Mouse (Mus musculus) E14TG2a.4 (cell line): ENCODE measurements at regions not wholly inside any gene's neighbourhood (a gene's known extent, or its start where the extent isn't known, plus 50 kb on each side); places are given as distances from the start of the nearest gene placed in this dataset.

Experiments
- CTCF ChIP-seq: conservative IDR thresholded peaks from 2 replicates; pipeline ENCODE4 v1.5.1; 2014; ENCODE audit warnings: low read length
- NANOG ChIP-seq: IDR thresholded peaks from 2 replicates; pipeline ENCODE4 v1.6.1; 2014; ENCODE audit warnings: borderline replicate concordance, low read length, mixed read lengths

- TF ChIP-seq CTCF, result no peak
- TF ChIP-seq NANOG, result no peak
Measured at GRCm38 (mm10) chr4:153806180-153806692, 150.8 kb upstream of the A430005L14Rik start.
